21 mouse cellular contexts compared by ENCODE assay signal in genomic region chr6:23791822-23792221, GRCm38 (mm10). TPM values are rescaled to one million over a fixed set of nuclear protein-coding genes. Genes with fewer than 3 reads are reported as not detected.
"Had no signal": no experiment of that assay in that cellular context is flagged by ENCODE, and none has a peak within 500 bp of the region (broad histone marks: within the 10 kb centered on the region; RNA-seq: fewer than 3 reads in every experiment).

No protein-coding gene starts in this region.

- ATAC-seq: liver, embryonic 12.5 days; midbrain, embryonic 15.5 days had no signal

- H3K36me3 ChIP-seq: limb, embryonic 10.5 days; limb, embryonic 13.5 days; liver, embryonic 12.5 days; liver, embryonic 15.5 days; midbrain, embryonic 12.5 days; midbrain, embryonic 15.5 days; neural tube, embryonic 12.5 days; neural tube, embryonic 15.5 days had no signal

- DNase-seq: kidney, adult 2 months; kidney, postnatal 25 days; layer of hippocampus, adult 9-11 months; liver; right cerebral cortex, adult 18-20 months; right cerebral cortex, postnatal 14 days; right cerebral cortex, postnatal 4 days; thymus, adult 2 months; thymus, postnatal 14 days had no signal

- H3K4me1 ChIP-seq: limb, embryonic 10.5 days; limb, embryonic 13.5 days; liver, embryonic 12.5 days; liver, embryonic 15.5 days; midbrain, embryonic 12.5 days; midbrain, embryonic 15.5 days; neural tube, embryonic 12.5 days; neural tube, embryonic 15.5 days had no signal

- H3K27me3 ChIP-seq: limb, embryonic 13.5 days; liver, embryonic 12.5 days; liver, embryonic 15.5 days; midbrain, embryonic 12.5 days; midbrain, embryonic 15.5 days; neural tube, embryonic 12.5 days; neural tube, embryonic 15.5 days had no signal

- H3K9me3 ChIP-seq: limb, embryonic 10.5 days; limb, embryonic 13.5 days; liver, embryonic 12.5 days; liver, embryonic 15.5 days; midbrain, embryonic 12.5 days; midbrain, embryonic 15.5 days; neural tube, embryonic 12.5 days; neural tube, embryonic 15.5 days had no signal

- H3K27ac ChIP-seq: kidney, postnatal 0 days; layer of hippocampus, adult 2 months; limb, embryonic 10.5 days; limb, embryonic 13.5 days; liver, embryonic 12.5 days; liver, embryonic 15.5 days; macrophage; midbrain, embryonic 12.5 days; midbrain, embryonic 15.5 days; neural tube, embryonic 12.5 days; neural tube, embryonic 15.5 days; stomach, postnatal 0 days had no signal

- H3K9ac ChIP-seq: limb, embryonic 13.5 days; liver, embryonic 12.5 days; liver, embryonic 15.5 days; midbrain, embryonic 12.5 days; midbrain, embryonic 15.5 days; neural tube, embryonic 12.5 days; neural tube, embryonic 15.5 days had no signal

- H3K4me3 ChIP-seq: layer of hippocampus, adult 2 months; limb, embryonic 10.5 days; limb, embryonic 13.5 days; liver, embryonic 12.5 days; liver, embryonic 15.5 days; midbrain, embryonic 12.5 days; midbrain, embryonic 15.5 days; neural tube, embryonic 12.5 days; neural tube, embryonic 15.5 days had no signal

- H3K4me2 ChIP-seq: limb, embryonic 13.5 days; liver, embryonic 12.5 days; liver, embryonic 15.5 days; midbrain, embryonic 12.5 days; midbrain, embryonic 15.5 days; neural tube, embryonic 12.5 days; neural tube, embryonic 15.5 days had no signal

RNA-seq across cellular contexts. Expression of gene Cadps2, which starts 47.4 kb away (rescaled TPM):
- polyA plus RNA-seq: macrophage had no signal
